Mouse (Mus musculus) spleen, postnatal 0 days (tissue): ENCODE measurements around the gene Ndufs7. TPM values are rescaled to one million over a fixed set of nuclear protein-coding genes. Genes with fewer than 3 reads are reported as not detected.

Experiments used
- polyA plus RNA-seq: library from polyadenylated mRNA; unstranded; fragments of >200 nt; fragmentation: Nextera tagmentation; extraction: Ambion mirVana; gene quantifications from 2 replicates; pipeline ENCODE4 v1.2.1, GENCODE M21; 2015

The Ndufs7 gene
- 272 and 282 TPM in 2 replicates for polyA plus RNA-seq

GRCm38 (mm10) chr10:80248971-80249640, at the start of gene Ndufs7:
Gene Ndufs7 (plus strand): TSS chr10:80249121.

GRCm38 (mm10) chr10:80226416-80227165, 22.3 kb upstream of the Ndufs7 start, which contains the start of gene Mum1:
Gene Mum1 (plus strand): TSS chr10:80226434.

GRCm38 (mm10) chr10:80260642-80261584, 12.0 kb downstream of the Ndufs7 start, which contains the start of the genes Gamt and Dazap1:
Gene Gamt (minus strand): TSS chr10:80261012.
Gene Dazap1 (plus strand): TSS chr10:80261486.

GRCm38 (mm10) chr10:80292251-80293146, 43.6 kb downstream of the Ndufs7 start, which contains the start of gene Rps15:
Gene Rps15 (plus strand): TSS chr10:80292453.

GRCm38 (mm10) chr10:80295618-80296425, 46.9 kb downstream of the Ndufs7 start, which contains the start of gene Apc2:
Gene Apc2 (plus strand): TSS chr10:80295977.

Other genes with a start within 250 kb of the Ndufs7 start
- 34.2 and 41.9 TPM in 2 replicates for gene Arhgap45, start 232.5 kb upstream of the Ndufs7 start, polyA plus RNA-seq
- gene Polr2e, start 209.3 kb upstream of the Ndufs7 start, polyA plus RNA-seq: 108 and 111 TPM in 2 replicates
- 650 and 699 TPM in 2 replicates for gene Gpx4, start 202.0 kb upstream of the Ndufs7 start, polyA plus RNA-seq
- gene Sbno2, start 143.6 kb upstream of the Ndufs7 start, polyA plus RNA-seq: 15.9 and 16.2 TPM in 2 replicates
- 27.2 and 28.1 TPM in 2 replicates for gene Stk11, start 133.3 kb upstream of the Ndufs7 start, polyA plus RNA-seq
- 340 and 357 TPM in 2 replicates for gene Atp5d, start 110.5 kb upstream of the Ndufs7 start, polyA plus RNA-seq
- gene Cbarp, start 108.3 kb upstream of the Ndufs7 start, polyA plus RNA-seq: 0.64 and 1.0 TPM in 2 replicates
- gene Midn, start 100.8 kb upstream of the Ndufs7 start, polyA plus RNA-seq: 6.4 and 8.1 TPM in 2 replicates
- 139 and 157 TPM in 2 replicates for gene Cirbp, start 83.1 kb upstream of the Ndufs7 start, polyA plus RNA-seq
- gene 1600002K03Rik, start 76.2 kb upstream of the Ndufs7 start, polyA plus RNA-seq: 11.0 and 12.5 TPM in 2 replicates
- gene Efna2, start 69.6 kb upstream of the Ndufs7 start, polyA plus RNA-seq: 2.0 and 3.0 TPM in 2 replicates
- 34.1 and 39.0 TPM in 2 replicates for gene Mum1, start 22.7 kb upstream of the Ndufs7 start, polyA plus RNA-seq
- gene Gamt, start 11.9 kb downstream of the Ndufs7 start, polyA plus RNA-seq: 6.0 and 8.6 TPM in 2 replicates
- 45.5 and 45.9 TPM in 2 replicates for gene Dazap1, start 12.4 kb downstream of the Ndufs7 start, polyA plus RNA-seq
- gene Rps15, start 43.3 kb downstream of the Ndufs7 start, polyA plus RNA-seq: 877 and 915 TPM in 2 replicates
- gene Apc2, start 46.9 kb downstream of the Ndufs7 start, polyA plus RNA-seq: 0.12 and 0.13 TPM in 2 replicates
- gene 2310011J03Rik, start 71.4 kb downstream of the Ndufs7 start, polyA plus RNA-seq: 51.7 and 54.7 TPM in 2 replicates
- 5.2 and 5.4 TPM in 2 replicates for gene Pcsk4, start 80.4 kb downstream of the Ndufs7 start, polyA plus RNA-seq
- 5.7 and 6.7 TPM in 2 replicates for gene Reep6, start 80.8 kb downstream of the Ndufs7 start, polyA plus RNA-seq
- gene Adamtsl5, start 99.3 kb downstream of the Ndufs7 start, polyA plus RNA-seq: 3.7 and 3.8 TPM in 2 replicates
- gene Plk5, start 107.3 kb downstream of the Ndufs7 start, polyA plus RNA-seq: 0.12 TPM in 1 of 2 replicates, not detected in the other
- gene Mex3d, start 138.5 kb downstream of the Ndufs7 start, polyA plus RNA-seq: 2.8 TPM in 2 replicates
- 57.4 and 67.9 TPM in 2 replicates for gene Mbd3, start 150.4 kb downstream of the Ndufs7 start, polyA plus RNA-seq
- gene Uqcr11, start 157.7 kb downstream of the Ndufs7 start, polyA plus RNA-seq: 586 and 595 TPM in 2 replicates
- 82.3 and 82.6 TPM in 2 replicates for gene Tcf3, start 184.5 kb downstream of the Ndufs7 start, polyA plus RNA-seq
- gene Onecut3, start 245.7 kb downstream of the Ndufs7 start, polyA plus RNA-seq: not detected in 2 replicates